Mouse (Mus musculus) CH12.LX (cell line): Measurements from ENCODE around the gene Dhx15. TPM values are rescaled to one million over a fixed set of nuclear protein-coding genes. Genes with fewer than 3 reads are reported as not detected.

Source experiments
- DNase-seq: peaks from one replicate; pipeline ENCODE4 v3.0.0-alpha.2; 2013; ENCODE audit errors: extremely low read depth
- H3K27ac ChIP-seq: 2 replicates; pipeline ENCODE4 v1.5.1; 2012; ENCODE audit warnings: low read depth, mild to moderate bottlenecking, control low read depth, moderate library complexity; ENCODE audit not compliant: insufficient read depth
- H3K27me3 ChIP-seq: replicated peaks from 2 replicates; pipeline ENCODE3; 2012; ENCODE audit warnings: inconsistent platforms
- H3K36me3 ChIP-seq, 2 experiments: replicated peaks in 1 of 2; 2 replicates each; pipeline versions ENCODE3 to v1.6.1; 2012; ENCODE audit warnings: inconsistent platforms in 1 of 2, low read length in 1 of 2, mild to moderate bottlenecking in 1 of 2, mixed read lengths in 1 of 2, moderate library complexity in 1 of 2; ENCODE audit not compliant: control insufficient read depth in 1 of 2, insufficient read depth in 1 of 2
- H3K4me1 ChIP-seq, 2 experiments: 2 replicates each; pipeline ENCODE4 v1.6.1; 2012; ENCODE audit warnings: inconsistent platforms in 1 of 2, moderate library complexity in 1 of 2; ENCODE audit not compliant: insufficient read depth in 2 of 2, control insufficient read depth in 1 of 2
- H3K4me2 ChIP-seq: 2 replicates; pipeline ENCODE4 v1.6.1; 2012; ENCODE audit warnings: low read depth, mild to moderate bottlenecking, control low read depth; ENCODE audit not compliant: poor library complexity, insufficient read depth, severe bottlenecking
- H3K4me3 ChIP-seq, 3 experiments: fragments of 150-350 bp in 1 of 3; sonication (generic) in 1 of 3; replicated peaks in 1 of 3; 2 replicates each; pipeline versions ENCODE3 to v1.5.1; 2011 to 2012; ENCODE audit warnings: low read depth in 2 of 3, low read length in 2 of 3, mild to moderate bottlenecking in 2 of 3, moderate library complexity in 2 of 3, control low read depth in 1 of 3, improper control_type of control experiment in 1 of 3, inconsistent platforms in 1 of 3, mixed read lengths in 1 of 3; ENCODE audit not compliant: poor library complexity in 1 of 3
- H3K79me2 ChIP-seq: replicated peaks from 2 replicates; pipeline ENCODE4 v1.6.1; 2012; ENCODE audit warnings: mild to moderate bottlenecking, moderate library complexity; ENCODE audit not compliant: control insufficient read depth, poor library complexity, insufficient read depth, severe bottlenecking; ENCODE audit errors: extremely low read depth
- H3K9ac ChIP-seq: 2 replicates; pipeline ENCODE4 v1.6.1; 2012; ENCODE audit warnings: low read depth, mild to moderate bottlenecking, control low read depth, moderate library complexity; ENCODE audit not compliant: insufficient read depth
- H3K9me3 ChIP-seq: replicated peaks from 2 replicates; pipeline ENCODE3; 2012; ENCODE audit warnings: low read length, inconsistent platforms, mixed read lengths
- BHLHE40 ChIP-seq: IDR thresholded peaks from 2 replicates; pipeline ENCODE4 v1.6.1; 2011; ENCODE audit warnings: mild to moderate bottlenecking, low read depth, low read length, improper control_type of control experiment
- CTCF ChIP-seq, 2 experiments: IDR thresholded peaks in 1 of 2; conservative IDR thresholded peaks in 1 of 2; 2 replicates each; pipeline ENCODE4 v1.5.1; 2011 to 2012; ENCODE audit warnings: low read depth in 2 of 2, low read length in 2 of 2, improper control_type of control experiment in 1 of 2, inconsistent platforms in 1 of 2, mild to moderate bottlenecking in 1 of 2, moderate library complexity in 1 of 2
- E2F4 ChIP-seq: IDR thresholded peaks from 2 replicates; pipeline ENCODE4 v1.6.1; 2011; ENCODE audit warnings: low read depth, low read length, improper control_type of control experiment; ENCODE audit not compliant: insufficient replicate concordance
- ETS1 ChIP-seq: conservative IDR thresholded peaks from 2 replicates; pipeline ENCODE4 v1.6.1; 2012; ENCODE audit warnings: low read depth, mild to moderate bottlenecking, inconsistent platforms, low read length, improper control_type of control experiment, moderate library complexity
- GABPA ChIP-seq: IDR thresholded peaks from 2 replicates; pipeline ENCODE4 v1.6.1; 2012; ENCODE audit warnings: low read depth, low read length, improper control_type of control experiment, inconsistent platforms; ENCODE audit not compliant: insufficient replicate concordance
- HCFC1 ChIP-seq: IDR thresholded peaks from 2 replicates; pipeline ENCODE4 v1.6.1; 2012; ENCODE audit warnings: low read depth, mild to moderate bottlenecking, inconsistent platforms, low read length, improper control_type of control experiment
- IRF4 ChIP-seq: IDR thresholded peaks from 2 replicates; pipeline ENCODE4 v1.6.1; 2014; ENCODE audit warnings: low read depth, mild to moderate bottlenecking, inconsistent platforms, low read length, improper control_type of control experiment
- JUN ChIP-seq: IDR thresholded peaks from 2 replicates; pipeline ENCODE4 v1.6.1; 2011; ENCODE audit warnings: low read depth, mild to moderate bottlenecking, low read length, improper control_type of control experiment, moderate library complexity; ENCODE audit not compliant: insufficient read depth
- KAT2A ChIP-seq: IDR thresholded peaks from 2 replicates; pipeline ENCODE4 v1.6.1; 2012; ENCODE audit warnings: low read length, improper control_type of control experiment, inconsistent platforms; ENCODE audit not compliant: insufficient replicate concordance
- MAFK ChIP-seq: IDR thresholded peaks from 2 replicates; pipeline ENCODE4 v1.6.1; 2011; ENCODE audit warnings: low read length, improper control_type of control experiment; ENCODE audit not compliant: insufficient replicate concordance
- MAZ ChIP-seq: IDR thresholded peaks from 2 replicates; pipeline ENCODE4 v1.6.1; 2012; ENCODE audit warnings: low read depth, mild to moderate bottlenecking, inconsistent platforms, low read length, improper control_type of control experiment, moderate library complexity
- MEF2A ChIP-seq: IDR thresholded peaks from 2 replicates; pipeline ENCODE4 v1.6.1; 2014; ENCODE audit warnings: low read depth, mild to moderate bottlenecking, inconsistent platforms, low read length, improper control_type of control experiment, borderline replicate concordance
- MYC ChIP-seq: IDR thresholded peaks from 2 replicates; pipeline ENCODE4 v1.6.1; 2011; ENCODE audit warnings: low read depth, mild to moderate bottlenecking, improper control_type of control experiment, low read length
- NELFE ChIP-seq: IDR thresholded peaks from 2 replicates; pipeline ENCODE4 v1.6.1; 2011; ENCODE audit warnings: low read depth, low read length, improper control_type of control experiment
- NRF1 ChIP-seq: IDR thresholded peaks from 2 replicates; pipeline ENCODE4 v1.6.1; 2014; ENCODE audit warnings: low read depth, mild to moderate bottlenecking, inconsistent platforms, low read length, improper control_type of control experiment, moderate library complexity
- PAX5 ChIP-seq: IDR thresholded peaks from 2 replicates; pipeline ENCODE4 v1.6.1; 2012; ENCODE audit warnings: low read length, inconsistent platforms, mixed read lengths
- POLR2A ChIP-seq: IDR thresholded peaks from 2 replicates; pipeline ENCODE4 v1.6.1; 2011; ENCODE audit warnings: low read depth, mild to moderate bottlenecking, improper control_type of control experiment, low read length
- POLR2AphosphoS2 ChIP-seq: IDR thresholded peaks from 2 replicates; pipeline ENCODE4 v1.6.1; 2011; ENCODE audit warnings: low read depth, low read length, improper control_type of control experiment
- RAD21 ChIP-seq: IDR thresholded peaks from 2 replicates; pipeline ENCODE4 v1.6.1; 2011; ENCODE audit warnings: low read depth, mild to moderate bottlenecking, low read length, improper control_type of control experiment, moderate library complexity
- RCOR1 ChIP-seq: conservative IDR thresholded peaks from 2 replicates; pipeline ENCODE4 v1.6.1; 2012; ENCODE audit warnings: low read depth, mild to moderate bottlenecking, inconsistent platforms, low read length, improper control_type of control experiment
- SIN3A ChIP-seq: IDR thresholded peaks from 2 replicates; pipeline ENCODE4 v1.6.1; 2012; ENCODE audit warnings: low read length, improper control_type of control experiment, inconsistent platforms
- SMC3 ChIP-seq: IDR thresholded peaks from 2 replicates; pipeline ENCODE4 v1.6.1; 2011; ENCODE audit warnings: low read depth, low read length, improper control_type of control experiment
- TBP ChIP-seq: conservative IDR thresholded peaks from 2 replicates; pipeline ENCODE4 v1.6.1; 2011; ENCODE audit warnings: low read depth, low read length, improper control_type of control experiment
- TCF12 ChIP-seq: IDR thresholded peaks from 2 replicates; pipeline ENCODE4 v1.6.1; 2014; ENCODE audit warnings: low read depth, mild to moderate bottlenecking, inconsistent platforms, low read length, improper control_type of control experiment
- UBTF ChIP-seq: IDR thresholded peaks from 2 replicates; pipeline ENCODE4 v1.6.1; 2012; ENCODE audit warnings: low read depth, mild to moderate bottlenecking, inconsistent platforms, low read length, improper control_type of control experiment, moderate library complexity
- ZKSCAN1 ChIP-seq: IDR thresholded peaks from 2 replicates; pipeline ENCODE4 v1.6.1; 2012; ENCODE audit warnings: low read depth, inconsistent platforms, low read length, improper control_type of control experiment, borderline replicate concordance
- ZMIZ1 ChIP-seq: IDR thresholded peaks from 2 replicates; pipeline ENCODE4 v1.6.1; 2012; ENCODE audit warnings: low read depth, mild to moderate bottlenecking, inconsistent platforms, low read length, improper control_type of control experiment
- ZNF384 ChIP-seq: IDR thresholded peaks from 2 replicates; pipeline ENCODE4 v1.6.1; 2012; ENCODE audit warnings: low read depth, low read length, improper control_type of control experiment, inconsistent platforms
- dilution Hi-C: fragments of 300-500 bp; cut with MboI; formaldehyde crosslinking; loops from 2 replicates; pipeline ENCODE4 v1.14.3; 2020; ENCODE audit warnings: low sequenced_read_pairs; ENCODE audit not compliant: extremely low pct_unique_long_range_greater_than_20kb, extremely low pct_ligation_motif_present
- in situ Hi-C: fragments of 300-500 bp; cut with MboI; formaldehyde crosslinking; loops from 3 replicates; pipeline ENCODE4 v1.14.3; 2019; ENCODE audit warnings: low sequenced_read_pairs, low pct_ligation_motif_present, low pct_unique_long_range_greater_than_20kb, mixed read lengths
- polyA plus RNA-seq: library from polyadenylated mRNA; unstranded; fragments of >175 nt; gene quantifications from 2 replicates; pipeline ENCODE4 v1.2.1, GENCODE M21; 2012; ENCODE audit warnings: low read depth; ENCODE audit not compliant: insufficient read length
- total RNA-seq, 2 experiments: library from RNA; depleted of rRNA; stranded (reverse); fragments of 300-350 nt in 1 of 2; fragments of >200 nt in 1 of 2; gene quantifications; 2 replicates each; pipeline ENCODE4 v1.2.3; 2012 to 2014

Dhx15 gene
- total and polyA plus RNA-seq, 3 experiments: 101 to 355 (median 287) TPM

- Histone ChIP-seq H3K4me1 (peaks cover 5 to 21% of the 10 kb centered on the region in 2 experiments), H3K27me3 (no peaks in the 10 kb centered on the region), H3K4me3 (no peak overlapping the region), H3K9ac (no peak overlapping the region), H3K79me2 (no peaks in the 10 kb centered on the region), H3K27ac (no peak overlapping the region), H3K36me3 (peaks cover 0 to 7% of the 10 kb centered on the region in 2 experiments), H3K4me2 (no peak overlapping the region), H3K9me3 (no peaks in the 10 kb centered on the region)
- dilution Hi-C loops (no loop called here), in situ Hi-C loops (no loop called here)
- DNase-seq: no peak
- no peak for TF ChIP-seq HCFC1
- TF ChIP-seq UBTF: no peak
- no peak for TF ChIP-seq POLR2A
- TF ChIP-seq CTCF (conservative IDR thresholded peaks at IDR 0.05 in 1 of 2, IDR thresholded peaks at IDR 0.05 in 1 of 2; ENCODE audit: low read depth in 2 of 2, low read length in 2 of 2): no peak
- TF ChIP-seq PAX5: no peak
- TF ChIP-seq KAT2A: no peak
- no peak for TF ChIP-seq MAZ
- no peak for TF ChIP-seq GABPA
- no peak for TF ChIP-seq E2F4
- no peak for TF ChIP-seq MEF2A
- TF ChIP-seq NELFE: no peak
- TF ChIP-seq ZNF384: no peak
- TF ChIP-seq TCF12: no peak
- no peak for TF ChIP-seq SMC3
- no peak for TF ChIP-seq IRF4
- no peak for TF ChIP-seq ZKSCAN1
- TF ChIP-seq SIN3A: no peak
These were observed 58.9 kb downstream of the Dhx15 start for GRCm38 (mm10) chr5:52131389-52131788.

- Histone ChIP-seq H3K79me2 (no peaks in the 10 kb centered on the region), H3K36me3 (peaks cover 0 to 7% of the 10 kb centered on the region in 2 experiments), H3K4me1 (peaks cover 8 to 30% of the 10 kb centered on the region in 2 experiments), H3K9ac (no peak overlapping the region), H3K27ac (no peak overlapping the region), H3K27me3 (no peaks in the 10 kb centered on the region), H3K4me3 (no peak overlapping the region), H3K4me2 (no peak overlapping the region), H3K9me3 (no peaks in the 10 kb centered on the region)
- dilution Hi-C loops (no loop called here), in situ Hi-C loops (no loop called here)
- no peak for DNase-seq
- TF ChIP-seq MYC (no peak), SMC3 (no peak), TCF12 (no peak), IRF4 (no peak), BHLHE40 (no peak), MAZ (no peak), ZMIZ1 (no peak), RAD21 (no peak), E2F4 (no peak), HCFC1 (no peak), RCOR1 (no peak), JUN (no peak), MAFK (no peak), POLR2AphosphoS2 (no peak), NRF1 (no peak), TBP (no peak), ZKSCAN1 (no peak), ETS1 (no peak), SIN3A (no peak), UBTF (no peak)
These were observed 59.8 kb downstream of the Dhx15 start for GRCm38 (mm10) chr5:52130496-52130895.
